Mouse (Mus musculus) embryonic facial prominence, embryonic 14.5 days (tissue): Measurements from ENCODE around the gene Dhx37. TPM values are rescaled to one million over a fixed set of nuclear protein-coding genes. Genes with fewer than 3 reads are reported as not detected.

ENCODE experiments used
- ATAC-seq: fragments of 200-750 bp; cut with Nextera tagmentation; 2 replicates; pipeline ENCODE4 v1.8.0; 2017; ENCODE audit warnings: low read depth, moderate number of reproducible peaks, moderate TSS enrichment
- DNase-seq: peaks from one replicate; pipeline ENCODE4 v3.0.0-alpha.2; 2015; ENCODE audit warnings: low spot score
- H3K27ac ChIP-seq: fragments of 300-500 bp; sonication (generic); replicated peaks from 2 replicates; pipeline ENCODE4 v1.5.1; 2014; ENCODE audit warnings: low read depth, mild to moderate bottlenecking, low read length, moderate library complexity
- H3K27me3 ChIP-seq: fragments of 300-500 bp; sonication (generic); replicated peaks from 2 replicates; pipeline ENCODE4 v1.6.1; 2014; ENCODE audit warnings: low read length; ENCODE audit not compliant: control insufficient read depth, insufficient read depth
- H3K36me3 ChIP-seq: fragments of 300-500 bp; sonication (generic); 2 replicates; pipeline ENCODE4 v1.6.1; 2014; ENCODE audit warnings: low read length, mixed read lengths; ENCODE audit not compliant: control insufficient read depth, insufficient read depth
- H3K4me1 ChIP-seq: fragments of 300-500 bp; sonication (generic); 2 replicates; pipeline ENCODE4 v1.6.1; 2014; ENCODE audit warnings: antibody characterized with exemption, low read length; ENCODE audit not compliant: control insufficient read depth, insufficient read depth
- H3K4me2 ChIP-seq: fragments of 300-500 bp; sonication (generic); 2 replicates; pipeline ENCODE4 v1.6.1; 2014; ENCODE audit warnings: low read depth, mild to moderate bottlenecking, low read length, moderate library complexity, mixed read lengths
- H3K4me3 ChIP-seq: fragments of 300-500 bp; sonication (generic); 2 replicates; pipeline ENCODE4 v1.5.1; 2014; ENCODE audit warnings: low read depth, mild to moderate bottlenecking, low read length
- H3K9ac ChIP-seq: fragments of 300-500 bp; sonication (generic); 2 replicates; pipeline ENCODE4 v1.6.1; 2014; ENCODE audit warnings: low read depth, mild to moderate bottlenecking, low read length, moderate library complexity, mixed read lengths
- H3K9me3 ChIP-seq: fragments of 300-500 bp; sonication (generic); 2 replicates; pipeline ENCODE4 v1.6.1; 2016; ENCODE audit warnings: low read length; ENCODE audit not compliant: control insufficient read depth
- WGBS: fragments of 180-500 bp; shearing (Covaris S2); extraction: QIAGEN DNeasy Blood & Tissue Kit; methylation state at CpG from one replicate; pipeline ENCODE4 v1.1.7; 2014; 5-methylcytosine and 5-hydroxymethylcytosine counted together
- polyA plus RNA-seq: library from polyadenylated mRNA; unstranded; fragments of >200 nt; fragmentation: Nextera tagmentation; extraction: Ambion mirVana; gene quantifications from 2 replicates; pipeline ENCODE4 v1.2.1, GENCODE M21; 2014

Dhx37 gene
- polyA plus RNA-seq, 1 experiment from 2014 or later = 4.8 TPM

DNA sequence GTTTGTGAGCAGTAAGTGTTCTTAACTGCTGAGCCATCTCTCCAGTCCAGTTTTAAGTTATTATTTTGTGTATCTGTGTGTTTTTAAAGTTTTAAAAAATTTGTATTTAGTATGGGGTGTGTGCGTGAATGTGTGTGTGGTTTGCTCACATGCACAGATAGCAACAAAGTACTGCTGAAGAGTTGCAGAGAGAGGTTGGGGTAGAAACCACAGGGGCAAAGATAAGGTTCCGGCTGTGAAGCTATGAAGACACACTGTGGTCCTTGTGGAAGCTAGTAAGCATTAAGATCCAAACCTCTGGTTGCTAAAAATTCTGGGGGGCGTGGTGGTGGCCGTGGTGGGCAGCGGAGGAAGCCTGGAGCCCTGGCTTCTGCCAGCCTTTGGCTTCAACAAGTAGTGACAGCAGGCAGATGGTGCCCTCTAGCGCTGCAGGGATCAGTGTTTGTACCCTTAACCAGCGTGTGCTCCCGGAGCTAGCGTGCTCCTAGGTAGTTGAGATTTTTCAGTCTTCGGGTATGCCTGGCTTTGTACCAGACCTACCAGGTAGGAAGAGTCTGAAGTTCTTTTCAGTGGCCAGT lies 28.0 kb upstream of the Dhx37 start:
- 64% methylated on average over 10 of the region's 10 CpGs for WGBS
- H3K4me1 ChIP-seq = 0 out of 2 replicates have a peak, but pooled peaks cover 5% of the 10 kb centered on the region
- H3K27me3 ChIP-seq = no peaks in the 10 kb centered on the region
- no peak overlapping the region for H3K27ac ChIP-seq
- no peaks in the 10 kb centered on the region for H3K9me3 ChIP-seq
- peaks cover 4% of the 10 kb centered on the region; the same call in 1 of the 2 replicates for H3K36me3 ChIP-seq
- DNase-seq (peak; percentile 56), ATAC-seq (no peak)
- H3K9ac ChIP-seq = no peak overlapping the region
- no peak overlapping the region for H3K4me2 ChIP-seq
- no peak overlapping the region for H3K4me3 ChIP-seq

DNA sequence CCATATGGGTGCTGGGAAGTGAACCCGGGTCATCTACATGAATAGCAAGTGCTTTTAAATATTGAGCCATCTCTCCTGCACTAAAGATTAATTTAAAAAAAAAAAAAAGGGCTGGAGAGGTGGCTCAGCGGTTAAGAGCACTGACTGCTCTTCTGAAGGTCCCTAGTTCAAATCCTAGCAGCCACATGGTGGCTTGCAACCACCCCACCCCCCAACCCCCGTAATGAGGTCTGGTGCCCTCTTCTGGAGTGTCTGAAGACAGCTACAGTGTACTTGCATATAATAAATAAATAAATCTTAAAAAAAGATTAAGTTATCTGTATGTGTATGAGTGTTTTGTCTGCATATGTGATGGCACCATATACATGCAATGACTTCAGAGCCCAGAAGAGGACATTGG lies 26.7 kb upstream of the Dhx37 start:
- Histone ChIP-seq H3K4me3 (no peak overlapping the region), H3K27ac (no peak overlapping the region), H3K36me3 (peaks cover 14% of the 10 kb centered on the region), H3K27me3 (no peaks in the 10 kb centered on the region), H3K4me1 (0 out of 2 replicates have a peak, but pooled peaks cover 5% of the 10 kb centered on the region), H3K9me3 (no peaks in the 10 kb centered on the region), H3K4me2 (no peak overlapping the region), H3K9ac (no peak overlapping the region)
- WGBS = 80% methylated on average over 3 of the region's 3 CpGs
- DNase-seq (no peak), ATAC-seq (no peak)

DNA sequence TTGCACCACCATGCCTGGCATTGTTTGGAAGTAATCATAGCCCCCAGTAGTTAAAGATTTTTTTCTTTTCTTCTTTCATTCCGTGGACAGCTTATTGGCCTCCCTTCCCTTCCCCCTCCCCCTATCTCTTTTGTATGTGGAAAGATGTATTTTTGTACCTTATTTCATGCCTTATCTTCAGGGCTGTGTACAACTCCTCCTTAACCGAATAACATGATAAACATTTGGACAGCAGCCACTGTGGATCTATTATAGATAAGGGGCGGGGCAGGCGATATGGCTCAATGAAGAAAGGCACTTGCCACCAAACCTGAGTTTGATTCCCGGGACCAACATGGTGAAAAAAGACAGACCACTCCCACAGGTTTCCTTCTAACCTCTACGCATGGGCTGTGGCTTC lies 23.6 kb upstream of the Dhx37 start:
- 95% methylated on average over 6 of the region's 6 CpGs for WGBS
- Histone ChIP-seq H3K27ac (no peak overlapping the region), H3K4me3 (no peak overlapping the region), H3K9me3 (no peaks in the 10 kb centered on the region), H3K36me3 (peaks cover 31% of the 10 kb centered on the region), H3K4me2 (no peak overlapping the region), H3K9ac (no peak overlapping the region), H3K27me3 (no peaks in the 10 kb centered on the region), H3K4me1 (no peaks in the 10 kb centered on the region)
- no peak for DNase-seq
- ATAC-seq = no peak

DNA sequence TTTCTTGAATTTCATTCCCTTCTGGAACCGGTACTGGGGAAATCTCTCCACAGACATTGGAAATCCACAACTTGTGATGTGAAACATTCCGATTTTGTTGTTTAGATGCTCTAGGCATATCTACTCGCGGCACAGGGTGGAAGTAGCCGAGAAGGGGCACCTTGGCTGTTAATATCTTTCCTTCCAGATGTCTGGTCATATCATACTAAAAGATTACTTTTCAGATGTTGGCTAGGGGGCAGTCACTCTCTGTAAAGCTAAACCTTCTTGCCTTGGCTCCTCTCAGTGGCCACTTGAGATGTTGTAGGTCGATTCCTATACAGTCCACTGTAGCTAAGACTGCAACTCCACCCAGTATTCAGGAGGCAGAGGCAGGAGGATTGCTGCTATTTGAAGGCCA lies 22.2 kb upstream of the Dhx37 start:
- peaks cover 35% of the 10 kb centered on the region for H3K36me3 ChIP-seq
- H3K4me3 ChIP-seq = no peak overlapping the region
- no peaks in the 10 kb centered on the region for H3K4me1 ChIP-seq
- no peak overlapping the region for H3K27ac ChIP-seq
- DNase-seq = no peak
- H3K4me2 ChIP-seq = no peak overlapping the region
- no peaks in the 10 kb centered on the region for H3K9me3 ChIP-seq
- no peak overlapping the region for H3K9ac ChIP-seq
- no peak for ATAC-seq
- H3K27me3 ChIP-seq = no peaks in the 10 kb centered on the region
- WGBS = 89% methylated on average over 6 of the region's 6 CpGs

DNA sequence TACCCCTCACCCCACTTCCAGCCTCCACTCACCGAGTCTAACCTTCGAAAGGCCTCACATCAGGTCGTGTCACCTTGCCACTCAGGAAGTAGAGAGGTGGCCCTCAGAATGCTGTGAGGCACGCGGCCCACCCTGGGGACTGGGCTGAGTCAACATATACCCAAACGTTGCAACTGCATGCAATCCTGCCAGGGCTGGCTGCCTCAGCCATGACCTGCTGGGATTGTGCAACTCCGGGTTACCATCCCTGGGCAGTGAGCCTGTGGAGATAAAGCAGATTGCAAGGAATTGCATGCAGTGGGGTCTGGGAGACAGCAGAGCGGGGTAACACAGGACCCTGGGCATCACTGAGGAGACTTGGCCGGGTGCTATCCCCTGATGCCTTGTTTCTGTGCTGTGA lies 18.7 kb upstream of the Dhx37 start:
- DNase-seq (no peak), ATAC-seq (no peak)
- WGBS = 89% methylated on average over 9 of the region's 9 CpGs
- no peaks in the 10 kb centered on the region for H3K4me1 ChIP-seq
- H3K9me3 ChIP-seq = no peaks in the 10 kb centered on the region
- H3K27ac ChIP-seq = no peak overlapping the region
- H3K36me3 ChIP-seq = peaks cover 34% of the 10 kb centered on the region
- no peak overlapping the region for H3K4me2 ChIP-seq
- H3K4me3 ChIP-seq = no peak overlapping the region
- no peaks in the 10 kb centered on the region for H3K27me3 ChIP-seq
- H3K9ac ChIP-seq = no peak overlapping the region

DNA sequence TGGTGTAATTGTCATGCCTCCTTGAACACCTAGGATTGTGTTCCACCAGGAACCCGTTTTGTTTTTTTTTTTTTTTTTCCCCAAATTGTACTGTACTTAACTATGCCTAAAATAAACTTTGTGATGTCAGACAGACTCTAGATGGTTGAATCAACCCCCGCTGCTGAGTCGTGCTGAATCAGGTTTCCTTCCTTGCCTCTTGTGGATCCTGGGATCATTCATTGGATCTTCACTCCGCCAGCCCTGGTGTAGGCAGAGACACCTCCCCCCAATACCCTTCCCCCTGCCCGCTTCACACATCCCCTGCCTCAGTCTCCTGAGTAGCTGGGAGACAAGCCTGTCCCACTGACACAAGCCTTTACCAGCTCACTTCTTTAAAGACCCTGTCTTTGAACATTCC lies 15.4 kb upstream of the Dhx37 start:
- H3K9me3 ChIP-seq = no peaks in the 10 kb centered on the region
- H3K27me3 ChIP-seq = no peaks in the 10 kb centered on the region
- peaks cover 10% of the 10 kb centered on the region; the same call in 1 of the 2 replicates for H3K36me3 ChIP-seq
- H3K27ac ChIP-seq = no peak overlapping the region
- H3K4me1 ChIP-seq = no peaks in the 10 kb centered on the region
- WGBS = 71% methylated on average over 5 of the region's 5 CpGs
- ATAC-seq = no peak
- H3K4me2 ChIP-seq = no peak overlapping the region
- no peak overlapping the region for H3K9ac ChIP-seq
- H3K4me3 ChIP-seq = no peak overlapping the region
- no peak for DNase-seq

DNA sequence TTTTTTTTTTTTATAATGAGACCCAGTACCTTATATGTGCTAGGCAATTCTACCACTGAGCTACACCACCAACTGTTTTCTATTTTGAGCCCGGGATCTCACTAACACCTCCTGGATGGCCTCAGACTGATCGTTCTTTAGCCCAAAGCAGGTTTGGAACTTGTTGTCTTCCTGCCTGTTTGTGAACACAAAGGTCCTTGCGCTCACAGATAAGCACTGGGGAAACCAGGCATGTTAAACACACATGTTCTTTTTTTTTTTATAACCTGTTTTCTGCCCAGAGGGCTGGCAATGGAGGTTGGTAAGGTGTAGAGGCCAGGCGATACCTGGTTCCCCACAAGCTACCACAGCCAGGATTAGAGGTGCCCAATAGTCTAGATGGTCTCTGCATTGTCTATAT lies 14.7 kb upstream of the Dhx37 start:
- H3K9me3 ChIP-seq = no peaks in the 10 kb centered on the region
- H3K36me3 ChIP-seq = peaks cover 6% of the 10 kb centered on the region; the same call in 1 of the 2 replicates
- H3K27ac ChIP-seq = no peak overlapping the region
- ATAC-seq = no peak
- no peaks in the 10 kb centered on the region for H3K4me1 ChIP-seq
- no peak for DNase-seq
- 90% methylated on average over 4 of the region's 4 CpGs for WGBS
- H3K4me3 ChIP-seq = no peak overlapping the region
- no peak overlapping the region for H3K9ac ChIP-seq
- no peak overlapping the region for H3K4me2 ChIP-seq
- H3K27me3 ChIP-seq = no peaks in the 10 kb centered on the region

DNA sequence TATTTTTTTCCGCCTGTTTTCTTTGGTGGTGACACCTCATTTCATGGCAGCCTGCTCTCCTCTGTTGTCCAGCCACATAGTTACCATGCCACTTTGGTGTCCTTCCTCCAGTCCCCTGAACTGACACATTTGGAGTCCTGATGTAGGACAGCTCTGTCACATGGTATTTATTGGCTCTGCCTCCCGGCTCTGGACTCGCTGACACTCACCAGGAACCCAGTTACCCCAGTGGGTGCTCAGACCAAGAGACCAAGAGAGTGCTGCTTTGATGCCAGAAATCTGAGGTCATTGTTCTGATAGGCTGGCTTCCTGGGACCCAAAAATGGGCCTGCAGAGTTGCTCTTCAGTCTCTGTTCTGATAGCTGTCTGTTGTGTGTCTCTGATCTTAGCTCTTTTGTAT lies 14.1 kb upstream of the Dhx37 start:
- no peak overlapping the region for H3K4me3 ChIP-seq
- 89% methylated on average over 3 of the region's 3 CpGs for WGBS
- ATAC-seq (no peak), DNase-seq (no peak)
- no peaks in the 10 kb centered on the region for H3K27me3 ChIP-seq
- no peak overlapping the region for H3K27ac ChIP-seq
- H3K4me1 ChIP-seq = no peaks in the 10 kb centered on the region
- peaks cover 6% of the 10 kb centered on the region; the same call in 1 of the 2 replicates for H3K36me3 ChIP-seq
- H3K9me3 ChIP-seq = no peaks in the 10 kb centered on the region
- no peak overlapping the region for H3K9ac ChIP-seq
- no peak overlapping the region for H3K4me2 ChIP-seq

DNA sequence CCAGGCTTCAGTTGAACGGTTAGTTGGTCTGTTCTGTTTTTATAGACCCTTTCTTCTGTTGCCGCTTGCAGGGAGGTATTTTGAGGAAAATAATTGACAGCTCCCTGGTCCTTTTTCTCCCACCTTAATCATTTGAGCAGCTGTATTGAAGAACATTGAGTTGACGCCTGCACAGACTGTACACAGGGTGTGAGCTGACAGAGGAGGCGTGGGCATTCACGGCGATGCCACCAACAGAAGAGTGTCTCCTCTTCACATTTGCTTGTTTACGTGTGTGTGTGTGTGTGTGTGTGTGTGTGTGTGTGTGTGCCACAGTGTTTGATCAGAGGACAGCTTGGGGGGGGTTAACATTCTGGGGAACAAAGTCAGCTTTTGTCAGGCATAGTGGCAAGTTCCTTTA lies 12.4 kb upstream of the Dhx37 start:
- H3K27me3 ChIP-seq = no peaks in the 10 kb centered on the region
- DNase-seq (no peak), ATAC-seq (no peak)
- H3K9ac ChIP-seq = no peak overlapping the region
- H3K27ac ChIP-seq = no peak overlapping the region
- H3K4me3 ChIP-seq = no peak overlapping the region
- WGBS = 79% methylated on average over 7 of the region's 7 CpGs
- no peaks in the 10 kb centered on the region for H3K9me3 ChIP-seq
- peaks cover 4% of the 10 kb centered on the region for H3K4me1 ChIP-seq
- no peaks in the 10 kb centered on the region for H3K36me3 ChIP-seq
- H3K4me2 ChIP-seq = no peak overlapping the region
